Mouse (Mus musculus) left cerebral cortex, postnatal 36 days (tissue): ENCODE measurements around the gene Scaf4. TPM values are rescaled to one million over a fixed set of nuclear protein-coding genes. Genes with fewer than 3 reads are reported as not detected.

Source experiments
- DNase-seq, 2 experiments: peaks; one replicate each; pipeline ENCODE4 v3.0.0; 2021 to 2022; ENCODE audit warnings: low spot score in 2 of 2, mixed read lengths in 1 of 2
- intact Hi-C: fragments of 180-260 bp; cut with DNase I; formaldehyde crosslinking; loops from one replicate; pipeline ENCODE4 v1.15.1; 2025
- total RNA-seq, 2 experiments: library from RNA; stranded (reverse); gene quantifications; 2 replicates each; pipeline ENCODE4 v1.2.3; 2021

Gene Scaf4
- total RNA-seq, 2 experiments from 2014 or later: 35.0 to 58.2 TPM

DNA sequence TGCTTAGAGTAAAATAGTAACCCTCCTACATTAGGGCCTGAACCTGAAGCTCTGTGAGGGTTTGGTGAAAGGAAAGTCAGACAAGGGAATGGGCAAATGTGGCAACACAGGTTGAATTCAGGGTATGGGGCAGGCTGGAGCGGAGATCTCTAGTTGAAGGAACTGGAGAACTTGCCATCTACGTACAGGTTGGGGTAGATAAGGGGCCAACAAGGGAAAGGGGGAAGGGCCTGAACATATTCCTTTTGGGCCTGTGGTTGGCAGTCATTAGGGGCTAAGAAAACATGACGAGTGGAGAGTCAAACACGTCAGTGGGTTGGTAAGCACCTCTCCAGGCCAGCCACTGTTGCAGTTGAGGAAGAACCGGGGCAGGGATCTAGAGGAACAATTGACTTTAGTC is 104.4 kb downstream of the Scaf4 start:
- no peak for DNase-seq
- intact Hi-C loops: no loop called here

DNA sequence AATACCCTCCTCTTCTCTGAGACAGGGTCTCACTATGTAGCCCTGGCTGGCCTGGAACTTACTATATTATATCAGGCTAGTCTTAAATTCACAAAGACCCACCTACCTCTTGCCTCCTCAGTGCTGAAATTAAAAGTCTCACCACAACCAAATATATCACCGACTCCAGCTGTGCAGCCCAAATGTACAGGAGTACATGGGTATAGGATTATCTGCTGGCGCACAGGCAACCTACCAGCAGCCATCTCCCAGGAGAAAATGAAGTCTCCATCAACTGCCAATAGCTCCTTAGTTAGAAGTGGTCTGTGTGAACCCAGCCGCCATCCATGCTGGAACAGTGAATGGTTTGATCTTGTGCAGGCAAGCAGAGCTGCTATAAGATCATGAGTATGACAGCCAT is 105.9 kb downstream of the Scaf4 start:
- DNase-seq: no peak
- intact Hi-C loops: no loop called here

DNA sequence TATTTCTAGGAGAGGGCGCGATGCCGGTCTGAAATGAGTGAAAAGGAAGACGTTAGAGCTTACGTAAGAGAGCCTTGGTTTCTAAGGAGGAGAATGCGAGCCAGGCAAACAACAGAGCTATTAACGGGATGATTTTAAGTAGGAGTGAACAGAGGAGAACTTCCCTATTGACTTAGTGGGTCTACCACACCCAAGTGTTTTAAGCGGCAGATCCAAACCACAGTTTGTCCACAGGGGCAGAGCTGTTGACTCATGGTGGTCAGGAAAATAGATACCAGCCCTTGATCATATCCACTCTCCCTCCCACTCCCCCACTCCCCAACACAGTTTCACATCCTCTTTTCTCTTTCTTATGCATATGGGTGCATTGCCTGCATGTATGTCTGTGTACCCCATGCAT is 106.9 kb downstream of the Scaf4 start:
- intact Hi-C loops: no loop called here
- DNase-seq: no peak

DNA sequence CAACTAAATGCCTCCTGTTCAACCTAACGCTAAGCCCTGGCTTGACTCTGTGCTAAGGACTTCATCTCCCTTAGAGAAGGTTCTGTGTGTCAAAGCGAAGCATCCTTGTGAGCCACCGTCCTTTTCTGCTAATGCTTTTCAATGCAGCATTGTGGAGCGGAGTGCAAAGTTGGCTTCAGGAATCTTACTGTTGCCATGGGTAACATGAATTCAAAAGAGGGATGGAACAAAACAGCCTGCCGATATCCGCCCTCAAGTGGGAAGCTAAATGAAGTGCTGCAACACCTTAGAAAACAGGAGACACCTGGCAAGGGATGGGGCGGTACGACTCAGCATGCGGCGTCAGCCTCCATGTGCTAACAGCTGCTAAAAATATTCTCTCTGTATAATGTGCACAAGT is 107.8 kb downstream of the Scaf4 start:
- DNase-seq: peak; percentile 52 to 54
- intact Hi-C loops: no loop called here

Other genes starting within 250 kb of the Scaf4 start
- 100 to 1,000 TPM in 1 of 2 experiments, 10 to 100 TPM in 1; 96.9 to 124 TPM for gene Tiam1, start 140.7 kb downstream of the Scaf4 start, total RNA-seq
- 100 to 1,000 TPM; 400 to 436 TPM for gene Sod1, start 63.7 kb downstream of the Scaf4 start, total RNA-seq
- 10 to 100 TPM; 13.7 to 25.6 TPM for gene Hunk, start 101.5 kb upstream of the Scaf4 start, total RNA-seq